Mouse (Mus musculus) thymus, adult 2 months (tissue): Measurements from ENCODE around the gene Ctdsp1.

Source experiments
- CTCF ChIP-seq: fragments of 200-500 bp; IDR thresholded peaks from 2 replicates; pipeline ENCODE4 v1.5.1; 2012; ENCODE audit warnings: mild to moderate bottlenecking, control low read depth, low read length, moderate library complexity, borderline replicate concordance; ENCODE audit not compliant: control insufficient read depth, poor library complexity, insufficient read depth; ENCODE audit errors: extremely low read depth
- POLR2A ChIP-seq: fragments of 200-500 bp; IDR thresholded peaks from 2 replicates; pipeline ENCODE4 v1.6.1; 2012; ENCODE audit warnings: mild to moderate bottlenecking, low read length, control low read depth, moderate library complexity; ENCODE audit not compliant: control insufficient read depth, poor library complexity, insufficient read depth; ENCODE audit errors: extremely low read depth

- no peak for TF ChIP-seq CTCF
- TF ChIP-seq POLR2A = no peak
These were observed 14.9 kb upstream of the Ctdsp1 start for GRCm38 (mm10) chr1:74376396-74376795.
